Mouse (Mus musculus): Measurements from ENCODE around the gene Armh3.

Armh3 gene

GRCm38 (mm10) chr19:46029652-46030051 is 31.4 kb upstream of the Armh3 start:
- H3K36me3 ChIP-seq (ENCODE audit: insufficient read depth, low read length): peaks cover 56% of the 10 kb centered on the region
- H3K4me1 ChIP-seq (replicated peaks; ENCODE audit: low read depth, low read length): peaks cover 71% of the 10 kb centered on the region
- no peak for TF ChIP-seq CTCF (conservative IDR thresholded peaks at IDR 0.05; ENCODE audit: low read length)
- no peak for TF ChIP-seq POU5F1 (IDR thresholded peaks at IDR 0.05; ENCODE audit: borderline replicate concordance, low read length)
- TF ChIP-seq NANOG (IDR thresholded peaks at IDR 0.05; ENCODE audit: borderline replicate concordance, low read length): no peak

GRCm38 (mm10) chr19:46028747-46029320 is 30.5 kb upstream of the Armh3 start:
- no peak for TF ChIP-seq NANOG (IDR thresholded peaks at IDR 0.05; ENCODE audit: borderline replicate concordance, low read length)
- peak; percentile 67 for TF ChIP-seq CTCF (conservative IDR thresholded peaks at IDR 0.05; ENCODE audit: low read length)
- Histone ChIP-seq H3K36me3 (ENCODE audit: insufficient read depth, low read length) (peaks cover 48% of the 10 kb centered on the region), H3K4me1 (replicated peaks; ENCODE audit: low read depth, low read length) (peaks cover 63% of the 10 kb centered on the region), H3K9me3 (ENCODE audit: low read length) (peaks cover 7% of the 10 kb centered on the region; the same call in 1 of the 2 replicates), H3K4me3 (replicated peaks; ENCODE audit: low read length) (no peak overlapping the region), H3K27me3 (ENCODE audit: insufficient read depth, low read length) (no peaks in the 10 kb centered on the region)

More at GRCm38 (mm10) chr19:46029652-46030051, 31.4 kb upstream of the Armh3 start:
- Histone ChIP-seq H3K4me3 (replicated peaks; ENCODE audit: low read length) (no peak overlapping the region), H3K27me3 (ENCODE audit: insufficient read depth, low read length) (no peaks in the 10 kb centered on the region), H3K9me3 (ENCODE audit: low read length) (peaks cover 7% of the 10 kb centered on the region; the same call in 1 of the 2 replicates)

GRCm38 (mm10) chr19:46026567-46026966 is 28.3 kb upstream of the Armh3 start:
- H3K27me3 ChIP-seq (ENCODE audit: insufficient read depth, low read length): no peaks in the 10 kb centered on the region
- peaks cover 25% of the 10 kb centered on the region for H3K36me3 ChIP-seq (ENCODE audit: insufficient read depth, low read length)
- H3K4me3 ChIP-seq (replicated peaks; ENCODE audit: low read length): no peak overlapping the region

GRCm38 (mm10) chr19:46024959-46025358 is 26.7 kb upstream of the Armh3 start:
- H3K36me3 ChIP-seq (ENCODE audit: insufficient read depth, low read length): peaks cover 10% of the 10 kb centered on the region
- TF ChIP-seq NANOG (IDR thresholded peaks at IDR 0.05; ENCODE audit: borderline replicate concordance, low read length) (no peak), POU5F1 (IDR thresholded peaks at IDR 0.05; ENCODE audit: borderline replicate concordance, low read length) (no peak), CTCF (conservative IDR thresholded peaks at IDR 0.05; ENCODE audit: low read length) (no peak)

More at GRCm38 (mm10) chr19:46026567-46026966, 28.3 kb upstream of the Armh3 start:
- H3K9me3 ChIP-seq (ENCODE audit: low read length): peaks cover 7% of the 10 kb centered on the region; the same call in 1 of the 2 replicates
- no peak for TF ChIP-seq NANOG (IDR thresholded peaks at IDR 0.05; ENCODE audit: borderline replicate concordance, low read length)
- TF ChIP-seq POU5F1 (IDR thresholded peaks at IDR 0.05; ENCODE audit: borderline replicate concordance, low read length): no peak
- TF ChIP-seq CTCF (conservative IDR thresholded peaks at IDR 0.05; ENCODE audit: low read length): no peak
- peaks cover 40% of the 10 kb centered on the region for H3K4me1 ChIP-seq (replicated peaks; ENCODE audit: low read depth, low read length)

GRCm38 (mm10) chr19:46016023-46016422 is 17.7 kb upstream of the Armh3 start:
- H3K4me1 ChIP-seq (replicated peaks; ENCODE audit: low read depth, low read length): peaks cover 10% of the 10 kb centered on the region
- H3K27me3 ChIP-seq (ENCODE audit: insufficient read depth, low read length): no peaks in the 10 kb centered on the region
- no peaks in the 10 kb centered on the region for H3K9me3 ChIP-seq (ENCODE audit: low read length)
- no peaks in the 10 kb centered on the region for H3K36me3 ChIP-seq (ENCODE audit: insufficient read depth, low read length)
- TF ChIP-seq POU5F1 (IDR thresholded peaks at IDR 0.05; ENCODE audit: borderline replicate concordance, low read length) (no peak), NANOG (IDR thresholded peaks at IDR 0.05; ENCODE audit: borderline replicate concordance, low read length) (no peak), CTCF (conservative IDR thresholded peaks at IDR 0.05; ENCODE audit: low read length) (no peak)
- no peak overlapping the region for H3K4me3 ChIP-seq (replicated peaks; ENCODE audit: low read length)

More at GRCm38 (mm10) chr19:46024959-46025358, 26.7 kb upstream of the Armh3 start:
- Histone ChIP-seq H3K9me3 (ENCODE audit: low read length) (peaks cover 7% of the 10 kb centered on the region; the same call in 1 of the 2 replicates), H3K27me3 (ENCODE audit: insufficient read depth, low read length) (no peaks in the 10 kb centered on the region), H3K4me3 (replicated peaks; ENCODE audit: low read length) (no peak overlapping the region), H3K4me1 (replicated peaks; ENCODE audit: low read depth, low read length) (peaks cover 24% of the 10 kb centered on the region)

GRCm38 (mm10) chr19:46014572-46015178 is 16.4 kb upstream of the Armh3 start:
- Histone ChIP-seq H3K27me3 (ENCODE audit: insufficient read depth, low read length) (no peaks in the 10 kb centered on the region), H3K9me3 (ENCODE audit: low read length) (no peaks in the 10 kb centered on the region), H3K36me3 (ENCODE audit: insufficient read depth, low read length) (no peaks in the 10 kb centered on the region), H3K4me1 (replicated peaks; ENCODE audit: low read depth, low read length) (peaks cover 15% of the 10 kb centered on the region), H3K4me3 (replicated peaks; ENCODE audit: low read length) (no peak overlapping the region)
- TF ChIP-seq POU5F1 (IDR thresholded peaks at IDR 0.05; ENCODE audit: borderline replicate concordance, low read length) (no peak), CTCF (conservative IDR thresholded peaks at IDR 0.05; ENCODE audit: low read length) (peak; percentile 98)

- peak overlapping the region; percentile 91 for H3K4me3 ChIP-seq (replicated peaks; ENCODE audit: low read length)
- no peaks in the 10 kb centered on the region for H3K36me3 ChIP-seq (ENCODE audit: insufficient read depth, low read length)
- H3K27me3 ChIP-seq (ENCODE audit: insufficient read depth, low read length): peaks cover 17% of the 10 kb centered on the region
- no peaks in the 10 kb centered on the region for H3K9me3 ChIP-seq (ENCODE audit: low read length)
- peaks cover 36% of the 10 kb centered on the region for H3K4me1 ChIP-seq (replicated peaks; ENCODE audit: low read depth, low read length)
- TF ChIP-seq NANOG (IDR thresholded peaks at IDR 0.05; ENCODE audit: borderline replicate concordance, low read length): no peak
- no peak for TF ChIP-seq POU5F1 (IDR thresholded peaks at IDR 0.05; ENCODE audit: borderline replicate concordance, low read length)
- no peak for TF ChIP-seq CTCF (conservative IDR thresholded peaks at IDR 0.05; ENCODE audit: low read length)
These were observed 7.4 kb upstream of the Armh3 start for GRCm38 (mm10) chr19:46005680-46006079.

GRCm38 (mm10) chr19:46004814-46005466 is 6.7 kb upstream of the Armh3 start:
- peaks cover 17% of the 10 kb centered on the region for H3K27me3 ChIP-seq (ENCODE audit: insufficient read depth, low read length)
- H3K4me1 ChIP-seq (replicated peaks; ENCODE audit: low read depth, low read length): peaks cover 36% of the 10 kb centered on the region
- no peaks in the 10 kb centered on the region for H3K9me3 ChIP-seq (ENCODE audit: low read length)
- H3K36me3 ChIP-seq (ENCODE audit: insufficient read depth, low read length): no peaks in the 10 kb centered on the region
- H3K4me3 ChIP-seq (replicated peaks; ENCODE audit: low read length): peak overlapping the region; percentile 91
- TF ChIP-seq CTCF (conservative IDR thresholded peaks at IDR 0.05; ENCODE audit: low read length) (no peak), NANOG (IDR thresholded peaks at IDR 0.05; ENCODE audit: borderline replicate concordance, low read length) (no peak), POU5F1 (IDR thresholded peaks at IDR 0.05; ENCODE audit: borderline replicate concordance, low read length) (no peak)
